Mouse (Mus musculus) limb, embryonic 14.5 days (tissue): Measurements from ENCODE around the gene Paox. TPM values are rescaled to one million over a fixed set of nuclear protein-coding genes. Genes with fewer than 3 reads are reported as not detected.

ENCODE experiments used
- ATAC-seq: fragments of 200-750 bp; cut with Nextera tagmentation; 2 replicates; pipeline ENCODE4 v1.8.0; 2017; ENCODE audit warnings: low read depth, moderate number of reproducible peaks, moderate TSS enrichment; ENCODE audit not compliant: low FRiP score
- DNase-seq: peaks from one replicate; pipeline ENCODE4 v3.0.0-alpha.2; 2015; ENCODE audit warnings: low spot score
- H3K27ac ChIP-seq: fragments of 300-500 bp; sonication (generic); replicated peaks from 2 replicates; pipeline ENCODE4 v1.5.1; 2014; ENCODE audit warnings: low read depth, mild to moderate bottlenecking, low read length, moderate library complexity, mixed read lengths
- H3K27me3 ChIP-seq: fragments of 300-500 bp; sonication (generic); 2 replicates; pipeline ENCODE4 v1.6.1; 2014; ENCODE audit warnings: low read length, mixed read lengths; ENCODE audit not compliant: control insufficient read depth, insufficient read depth
- H3K36me3 ChIP-seq: fragments of 300-500 bp; sonication (generic); 2 replicates; pipeline ENCODE4 v1.6.1; 2014; ENCODE audit warnings: mild to moderate bottlenecking, low read length, moderate library complexity, mixed read lengths; ENCODE audit not compliant: control insufficient read depth, insufficient read depth
- H3K4me1 ChIP-seq: fragments of 300-500 bp; sonication (generic); 2 replicates; pipeline ENCODE4 v1.6.1; 2014; ENCODE audit warnings: antibody characterized with exemption, low read length, mixed read lengths; ENCODE audit not compliant: control insufficient read depth, insufficient read depth
- H3K4me2 ChIP-seq: fragments of 300-500 bp; sonication (generic); replicated peaks from 2 replicates; pipeline ENCODE4 v1.6.1; 2014; ENCODE audit warnings: low read depth, mild to moderate bottlenecking, low read length, moderate library complexity; ENCODE audit not compliant: severe bottlenecking
- H3K4me3 ChIP-seq: fragments of 300-500 bp; sonication (generic); replicated peaks from 2 replicates; pipeline ENCODE4 v1.5.1; 2014; ENCODE audit warnings: low read length
- H3K9ac ChIP-seq: fragments of 300-500 bp; sonication (generic); 2 replicates; pipeline ENCODE4 v1.6.1; 2014; ENCODE audit warnings: mild to moderate bottlenecking, low read depth, low read length, moderate library complexity; ENCODE audit not compliant: severe bottlenecking
- H3K9me3 ChIP-seq: fragments of 300-500 bp; sonication (generic); 2 replicates; pipeline ENCODE4 v1.6.1; 2016; ENCODE audit warnings: low read length; ENCODE audit not compliant: control insufficient read depth
- POLR2A ChIP-seq: fragments of 200-500 bp; IDR thresholded peaks from 2 replicates; pipeline ENCODE4 v1.8.0; 2012; ENCODE audit warnings: inconsistent platforms, mild to moderate bottlenecking, moderate library complexity, borderline replicate concordance; ENCODE audit not compliant: insufficient read depth, insufficient read length; ENCODE audit errors: extremely low read depth
- WGBS: fragments of 180-500 bp; shearing (Covaris S2); extraction: QIAGEN DNeasy Blood & Tissue Kit; methylation state at CpG from one replicate; pipeline ENCODE4 v1.1.7; 2014; 5-methylcytosine and 5-hydroxymethylcytosine counted together
- polyA plus RNA-seq, 2 experiments: library from polyadenylated mRNA; depleted of rRNA in 1 of 2; stranded (reverse) in 1 of 2; unstranded in 1 of 2; fragments of >200 nt; fragmentation: Nextera tagmentation in 1 of 2; extraction: Ambion mirVana in 1 of 2; gene quantifications; 2 replicates each; pipeline versions ENCODE4 v1.2.1 to v1.2.3; 2012 to 2014

Gene Paox
- polyA plus RNA-seq, 2 experiments: 12.6 to 17.8 TPM

DNA sequence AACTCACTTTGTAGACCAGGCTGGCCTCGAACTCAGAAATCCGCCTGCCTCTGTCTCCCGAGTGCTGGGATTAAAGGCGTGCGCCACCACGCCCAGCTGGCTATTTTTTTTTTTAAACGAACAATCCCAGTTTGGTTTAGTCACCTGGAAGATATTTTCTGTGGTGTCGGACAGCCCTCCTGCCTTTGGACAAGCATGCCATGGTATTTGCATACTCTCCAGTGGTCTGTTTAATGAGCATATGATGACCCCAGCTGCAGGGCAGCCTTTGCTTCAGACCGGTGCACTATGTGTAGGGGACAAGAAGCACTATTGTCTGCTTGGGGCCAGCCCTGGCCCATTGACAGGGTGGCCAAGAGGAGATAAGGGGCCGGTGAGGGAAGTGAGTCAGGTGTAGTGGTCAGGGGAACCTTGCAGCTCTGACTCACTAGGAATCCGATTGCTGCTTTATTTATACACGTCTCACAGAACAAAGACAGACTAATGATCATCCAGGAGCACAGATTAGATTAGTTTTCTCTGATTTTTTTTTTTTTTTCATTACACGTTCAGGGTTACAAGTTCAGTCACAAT, 5.8 kb downstream of the Paox start:
- no peak overlapping the region for H3K27ac ChIP-seq
- WGBS: 76% methylated on average over 13 of the region's 13 CpGs
- no peak for TF ChIP-seq POLR2A
- H3K9me3 ChIP-seq: no peaks in the 10 kb centered on the region
- no peaks in the 10 kb centered on the region for H3K36me3 ChIP-seq
- ATAC-seq (no peak), DNase-seq (no peak)
- no peak overlapping the region for H3K4me3 ChIP-seq
- no peak overlapping the region for H3K9ac ChIP-seq
- peaks cover 5% of the 10 kb centered on the region; the same call in 1 of the 2 replicates for H3K4me1 ChIP-seq
- H3K4me2 ChIP-seq: no peak overlapping the region
- no peaks in the 10 kb centered on the region for H3K27me3 ChIP-seq

DNA sequence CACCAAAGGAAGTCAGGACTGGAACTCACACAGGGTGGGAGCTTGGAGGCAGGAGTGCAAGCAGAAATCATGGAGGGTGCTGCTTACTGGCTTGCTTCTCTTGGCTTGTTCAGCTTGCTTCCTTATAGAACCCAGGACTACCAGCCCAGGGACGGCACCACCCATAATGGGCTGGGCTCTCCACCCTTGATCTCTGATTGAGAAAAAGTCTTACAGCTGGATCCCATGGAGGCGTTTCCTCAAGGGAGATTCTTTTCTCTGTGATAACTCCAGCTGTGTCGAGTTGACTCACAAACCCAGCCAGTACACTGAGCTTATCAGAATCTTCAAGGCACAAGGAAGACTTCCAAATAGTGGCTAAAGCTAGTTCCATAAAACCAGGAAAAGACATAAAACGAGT, 7.2 kb downstream of the Paox start:
- Histone ChIP-seq H3K9ac (no peak overlapping the region), H3K4me1 (peaks cover 5% of the 10 kb centered on the region; the same call in 1 of the 2 replicates), H3K27ac (no peak overlapping the region), H3K4me2 (no peak overlapping the region), H3K4me3 (no peak overlapping the region), H3K27me3 (no peaks in the 10 kb centered on the region), H3K9me3 (no peaks in the 10 kb centered on the region), H3K36me3 (no peaks in the 10 kb centered on the region)
- no peak for TF ChIP-seq POLR2A
- no peak for ATAC-seq
- no peak for DNase-seq
- WGBS: 31% methylated on average over 4 of the region's 4 CpGs

DNA sequence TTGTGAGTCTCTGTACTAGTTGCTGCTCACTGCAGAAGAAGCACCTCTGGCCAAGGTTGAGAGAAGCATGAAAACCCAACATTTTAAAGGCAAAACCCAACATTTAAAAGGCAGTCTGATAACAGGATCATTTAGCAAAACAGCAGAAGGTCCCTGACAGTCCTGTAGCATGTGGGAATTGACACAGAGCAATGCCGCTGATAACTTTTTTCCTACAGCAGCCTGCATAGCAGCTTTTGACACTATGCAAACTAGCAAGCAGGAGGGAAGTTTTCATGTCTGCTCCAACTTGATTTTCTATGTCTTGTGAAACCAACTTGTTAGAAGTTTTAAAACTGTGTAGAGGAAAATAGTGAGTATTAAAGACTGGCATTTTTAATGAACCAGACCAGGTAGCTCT, 8.8 kb downstream of the Paox start:
- 0 out of 2 replicates have a peak, but pooled peaks cover under 1% of the 10 kb centered on the region for H3K36me3 ChIP-seq
- no peak for ATAC-seq
- no peak overlapping the region for H3K4me2 ChIP-seq
- no peak for DNase-seq
- 100% methylated on average over 1 of the region's 1 CpGs for WGBS
- TF ChIP-seq POLR2A: no peak
- H3K4me1 ChIP-seq: peaks cover 5% of the 10 kb centered on the region; the same call in 1 of the 2 replicates
- no peaks in the 10 kb centered on the region for H3K9me3 ChIP-seq
- no peak overlapping the region for H3K4me3 ChIP-seq
- no peak overlapping the region for H3K27ac ChIP-seq
- H3K27me3 ChIP-seq: no peaks in the 10 kb centered on the region
- no peak overlapping the region for H3K9ac ChIP-seq

DNA sequence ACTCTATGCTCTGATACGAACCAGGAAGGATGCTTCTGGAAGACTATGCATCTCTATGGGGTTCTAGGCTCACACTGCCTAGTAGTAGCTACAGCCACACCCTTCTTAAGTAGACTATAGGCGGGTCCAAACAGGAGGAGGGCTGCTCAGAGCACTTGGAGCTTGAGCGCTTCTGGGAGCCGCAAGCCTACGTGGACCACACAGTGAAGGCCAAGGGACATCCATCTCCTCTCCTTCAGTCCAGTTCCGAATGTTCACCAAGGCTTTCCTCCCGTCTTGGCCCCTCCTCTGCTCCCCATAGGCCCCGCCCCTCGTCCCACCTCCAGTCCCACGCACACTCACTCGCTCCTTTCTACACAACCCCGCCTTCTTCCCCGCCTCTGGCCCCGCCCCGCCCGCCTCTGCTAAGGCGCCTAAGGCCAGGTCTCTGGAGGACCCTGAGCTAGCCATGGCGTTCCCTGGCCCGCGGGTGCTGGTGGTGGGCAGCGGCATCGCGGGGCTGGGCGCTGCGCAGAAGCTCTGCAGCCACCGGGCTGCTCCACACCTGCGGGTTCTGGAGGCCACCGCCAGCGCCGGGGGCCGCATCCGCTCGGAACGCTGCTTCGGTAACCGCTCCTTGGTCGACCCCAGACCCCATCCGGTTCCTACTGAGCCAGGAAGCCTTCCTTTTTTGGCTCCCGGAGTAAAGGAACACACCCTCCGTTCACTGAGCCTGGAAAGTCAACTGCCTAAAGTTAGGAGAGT, 9.9 kb downstream of the Paox start:
- TF ChIP-seq POLR2A: no peak
- Histone ChIP-seq H3K4me3 (peak overlapping the region; percentile 55), H3K9ac (peak overlapping the region; percentile 61), H3K4me1 (peaks cover 5% of the 10 kb centered on the region; the same call in 1 of the 2 replicates), H3K4me2 (peak overlapping the region; percentile 89), H3K27me3 (no peaks in the 10 kb centered on the region), H3K9me3 (no peaks in the 10 kb centered on the region), H3K27ac (no peak overlapping the region; the same call in 1 of the 2 replicates), H3K36me3 (peaks cover 11% of the 10 kb centered on the region)
- ATAC-seq (peak; percentile 99), DNase-seq (peak; percentile 89)
- 2% methylated on average over 34 of the region's 40 CpGs for WGBS

- peaks cover 13% of the 10 kb centered on the region for H3K36me3 ChIP-seq
- H3K27ac ChIP-seq: no peak overlapping the region
- H3K4me3 ChIP-seq: peak overlapping the region; percentile 55
- no peaks in the 10 kb centered on the region for H3K9me3 ChIP-seq
- H3K4me2 ChIP-seq: peak overlapping the region; percentile 89
- 5% methylated on average over 5 of the region's 5 CpGs for WGBS
- peak overlapping the region; percentile 61 for H3K9ac ChIP-seq
- TF ChIP-seq POLR2A: no peak
- DNase-seq: no peak
- H3K27me3 ChIP-seq: no peaks in the 10 kb centered on the region
- ATAC-seq: no peak
- peaks cover 5% of the 10 kb centered on the region; the same call in 1 of the 2 replicates for H3K4me1 ChIP-seq
Measured at GRCm38 (mm10) chr7:140126022-140126350, 10.4 kb downstream of the Paox start.
